Mouse (Mus musculus) erythroblast, embryonic 14.5 days (primary cell): ENCODE results near the gene Gbp9.
"Not testable (repeated sequence)": the region's sequence is repeated elsewhere in the genome, so short reads cannot be mapped to it uniquely, and the experiment has no call there.

Source experiments
- GATA1 ChIP-seq: IDR thresholded peaks from 2 replicates; pipeline ENCODE4 v1.6.1; 2012; ENCODE audit warnings: low read length, inconsistent platforms, mixed read lengths
- TAL1 ChIP-seq: IDR thresholded peaks from 3 replicates; pipeline ENCODE4 v1.6.1; 2012; ENCODE audit warnings: low read length, inconsistent platforms, mixed read lengths

DNA sequence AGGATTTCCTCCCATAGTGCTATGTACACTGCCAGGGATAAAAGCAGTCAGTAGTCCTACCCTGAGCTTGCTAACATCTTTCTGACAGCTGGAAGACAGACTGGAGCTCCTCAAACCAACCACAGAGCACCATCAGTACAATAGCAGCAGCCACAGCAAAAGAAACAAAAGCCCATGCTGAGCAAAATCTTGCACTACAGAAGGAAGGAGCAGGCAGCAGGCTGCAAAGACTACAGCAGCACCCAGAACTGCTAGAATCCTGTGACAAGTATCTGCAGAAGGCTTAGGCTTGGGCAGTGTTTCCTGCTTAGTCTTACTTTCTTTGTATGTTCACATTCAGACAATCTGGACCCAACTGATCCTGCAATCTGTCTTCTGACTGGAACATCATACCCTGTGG is 71.0 kb downstream of the Gbp9 start:
- TF ChIP-seq TAL1, GATA1: not testable (repeated sequence)
